Mouse (Mus musculus) cerebellum, postnatal 14 days (tissue): Measurements from ENCODE around the gene Pstk.
A peak's percentile ranks its signal among the peaks of the same experiment; 100 is the strongest.
"Not testable (repeated sequence)": the region's sequence is repeated elsewhere in the genome, so short reads cannot be mapped to it uniquely, and the experiment has no call there.

ENCODE experiments used
- DNase-seq, 2 experiments: peaks; one replicate each; pipeline ENCODE4 v3.0.0; 2021; ENCODE audit warnings: mixed read lengths in 2 of 2

The Pstk gene

GRCm38 (mm10) chr7:131416742-131417141, 45.8 kb downstream of the Pstk start:
- DNase-seq = not testable (repeated sequence)

GRCm38 (mm10) chr7:131417605-131418004, 46.7 kb downstream of the Pstk start:
- no peak for DNase-seq

GRCm38 (mm10) chr7:131424912-131425311, 54.0 kb downstream of the Pstk start:
- DNase-seq = no peak

- DNase-seq = no peak
Observed at GRCm38 (mm10) chr7:131427331-131427730, 56.4 kb downstream of the Pstk start.

GRCm38 (mm10) chr7:131432244-131432643, 61.3 kb downstream of the Pstk start:
- DNase-seq = peak; percentile 59 to 60

- DNase-seq = no peak
Observed at GRCm38 (mm10) chr7:131434276-131434675, 63.3 kb downstream of the Pstk start.

- DNase-seq = no peak
Observed at GRCm38 (mm10) chr7:131437051-131437450, 66.1 kb downstream of the Pstk start.
